Mouse (Mus musculus) limb, embryonic 11.5 days (tissue): ENCODE data around the gene Plbd2. TPM values are rescaled to one million over a fixed set of nuclear protein-coding genes. Genes with fewer than 3 reads are reported as not detected.

Experiments used
- ATAC-seq: fragments of 200-750 bp; cut with Nextera tagmentation; 2 replicates; pipeline ENCODE4 v1.8.0; 2017; ENCODE audit warnings: low read depth; ENCODE audit not compliant: insufficient number of reproducible peaks, low FRiP score, low TSS enrichment
- DNase-seq: peaks from one replicate; pipeline ENCODE4 v3.0.0-alpha.2; 2015; ENCODE audit warnings: low spot score
- H3K27ac ChIP-seq: fragments of 300-500 bp; sonication (generic); replicated peaks from 2 replicates; pipeline ENCODE4 v1.5.1; 2014; ENCODE audit warnings: low read depth, mild to moderate bottlenecking, low read length
- H3K27me3 ChIP-seq: fragments of 300-500 bp; sonication (generic); 2 replicates; pipeline ENCODE4 v1.6.1; 2014; ENCODE audit warnings: mild to moderate bottlenecking, low read length, mixed read lengths; ENCODE audit not compliant: control insufficient read depth, insufficient read depth
- H3K36me3 ChIP-seq: fragments of 300-500 bp; sonication (generic); 2 replicates; pipeline ENCODE4 v1.6.1; 2014; ENCODE audit warnings: mild to moderate bottlenecking, low read length, moderate library complexity, mixed read lengths; ENCODE audit not compliant: control insufficient read depth, insufficient read depth
- H3K4me1 ChIP-seq: fragments of 300-500 bp; sonication (generic); 2 replicates; pipeline ENCODE4 v1.6.1; 2014; ENCODE audit warnings: low read length, mixed read lengths; ENCODE audit not compliant: control insufficient read depth, insufficient read depth
- H3K4me2 ChIP-seq: fragments of 300-500 bp; sonication (generic); 2 replicates; pipeline ENCODE4 v1.6.1; 2014; ENCODE audit warnings: low read depth, mild to moderate bottlenecking, moderate library complexity; ENCODE audit not compliant: severe bottlenecking
- H3K4me3 ChIP-seq: fragments of 300-500 bp; sonication (generic); 2 replicates; pipeline ENCODE4 v1.5.1; 2014; ENCODE audit warnings: low read depth, low read length
- H3K9ac ChIP-seq: fragments of 300-500 bp; sonication (generic); 2 replicates; pipeline ENCODE4 v1.6.1; 2014; ENCODE audit warnings: mild to moderate bottlenecking, low read length
- H3K9me3 ChIP-seq: fragments of 300-500 bp; sonication (generic); 2 replicates; pipeline ENCODE4 v1.6.1; 2016; ENCODE audit warnings: low read length; ENCODE audit not compliant: control insufficient read depth
- WGBS: fragments of 180-500 bp; shearing (Covaris S2); extraction: QIAGEN DNeasy Blood & Tissue Kit; methylation state at CpG from one replicate; pipeline ENCODE4 v1.1.7; 2014; 5-methylcytosine and 5-hydroxymethylcytosine counted together
- polyA plus RNA-seq: library from polyadenylated mRNA; unstranded; fragments of >200 nt; fragmentation: Nextera tagmentation; extraction: Ambion mirVana; gene quantifications from 2 replicates; pipeline ENCODE4 v1.2.1, GENCODE M21; 2014

Gene Plbd2
- 29.2 and 29.8 TPM in 2 replicates for polyA plus RNA-seq

DNA sequence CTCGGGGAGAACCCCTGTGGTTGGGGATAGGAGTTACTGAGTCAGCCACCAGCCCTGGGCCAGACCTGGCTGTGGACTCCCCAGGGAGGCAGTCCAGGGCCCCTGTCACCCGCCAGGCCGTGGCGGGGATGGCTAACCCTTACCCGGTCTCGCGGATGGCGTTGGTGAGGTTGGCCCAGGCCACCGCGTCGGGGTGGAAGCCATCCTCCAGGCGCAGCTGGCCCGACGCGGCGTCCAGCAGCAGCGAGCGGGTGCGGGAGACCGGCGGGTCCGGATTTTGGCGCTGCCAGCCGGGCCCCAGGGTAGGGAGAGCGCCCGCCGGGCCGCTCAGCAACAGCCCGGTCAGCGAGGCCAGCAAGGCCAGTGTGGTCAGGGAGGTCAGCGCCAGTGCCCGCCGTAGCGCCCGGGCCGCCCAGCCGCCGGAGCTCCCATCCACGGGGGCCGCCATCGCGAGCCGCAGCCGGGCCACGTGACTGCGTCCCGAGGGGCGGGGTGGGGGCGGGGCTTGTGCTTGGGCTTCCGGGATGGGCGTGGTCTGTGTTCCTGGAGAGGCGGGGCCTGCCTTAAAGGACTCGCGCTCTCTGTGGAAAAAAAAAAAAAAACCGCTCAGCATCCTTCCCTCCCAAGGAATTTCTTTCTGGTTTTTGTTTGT is at the start of gene Plbd2:
Plbd2 (minus strand) TSS at position 482 of the 652 bp plus-strand sequence.
- Histone ChIP-seq H3K4me1 (peaks cover 8% of the 10 kb centered on the region; the same call in 1 of the 2 replicates), H3K9ac (peak within 1 kb of the TSS; percentile 80), H3K27ac (no peak within 1 kb of the TSS), H3K4me2 (peak within 1 kb of the TSS; percentile 84), H3K36me3 (peaks cover 4% of the 10 kb centered on the region; the same call in 1 of the 2 replicates), H3K27me3 (no peaks in the 10 kb centered on the region), H3K4me3 (peak within 1 kb of the TSS; percentile 84), H3K9me3 (no peaks in the 10 kb centered on the region)
- DNase-seq (peak; percentile 96), ATAC-seq (peak; percentile 63; the same call in 1 of the 2 replicates)
- under 1% methylated on average over 55 of the region's 55 CpGs for WGBS

DNA sequence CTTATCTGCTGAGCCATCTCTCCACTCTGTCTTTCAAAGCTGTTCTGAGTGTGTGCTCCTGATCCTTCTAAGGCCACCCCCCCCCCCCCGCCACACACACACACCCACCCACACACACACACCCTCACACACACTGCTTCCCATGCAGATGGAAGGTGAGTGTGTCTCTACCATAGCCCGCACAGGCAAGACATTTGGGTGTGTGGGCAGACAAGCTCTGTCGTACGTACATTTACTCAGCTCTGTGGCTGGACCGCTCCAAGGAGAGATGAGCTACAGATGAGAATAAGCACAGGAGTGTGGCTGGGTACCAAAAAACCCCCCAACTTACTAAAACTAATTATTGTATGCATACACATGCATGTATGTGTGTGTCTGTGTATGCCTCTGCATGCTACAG is 47.2 kb upstream of the Plbd2 start:
- H3K27me3 ChIP-seq: no peaks in the 10 kb centered on the region
- 97% methylated on average over 4 of the region's 5 CpGs for WGBS
- peaks cover 7% of the 10 kb centered on the region for H3K36me3 ChIP-seq
- H3K9me3 ChIP-seq: no peaks in the 10 kb centered on the region
- DNase-seq (no peak), ATAC-seq (no peak)
- no peak overlapping the region for H3K4me3 ChIP-seq
- H3K9ac ChIP-seq: no peak overlapping the region
- no peaks in the 10 kb centered on the region for H3K4me1 ChIP-seq
- H3K27ac ChIP-seq: no peak overlapping the region
- H3K4me2 ChIP-seq: no peak overlapping the region

DNA sequence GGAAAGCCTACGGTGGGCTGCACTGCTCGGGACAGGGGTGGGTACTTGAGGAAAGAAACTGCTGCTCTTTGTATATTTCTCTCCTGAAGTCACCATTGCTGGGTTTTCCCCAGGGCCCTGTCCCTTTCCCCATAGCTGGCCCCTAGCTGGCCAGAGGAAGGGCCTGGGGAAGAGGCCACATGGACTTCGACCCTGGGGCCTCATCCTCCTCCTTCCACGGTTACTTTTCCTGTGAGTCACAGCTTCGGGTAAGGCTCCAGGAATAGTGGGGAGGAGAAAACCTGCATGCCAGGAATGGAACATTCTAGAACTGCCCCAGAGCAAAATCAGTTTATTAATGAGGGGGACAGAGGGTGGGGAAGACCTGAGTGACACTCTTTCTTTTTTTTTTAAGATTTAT is 46.7 kb upstream of the Plbd2 start:
- Histone ChIP-seq H3K9ac (no peak overlapping the region), H3K9me3 (no peaks in the 10 kb centered on the region), H3K27me3 (no peaks in the 10 kb centered on the region), H3K27ac (no peak overlapping the region), H3K4me2 (no peak overlapping the region), H3K4me3 (no peak overlapping the region), H3K4me1 (no peaks in the 10 kb centered on the region), H3K36me3 (peaks cover 4% of the 10 kb centered on the region; the same call in 1 of the 2 replicates)
- WGBS: 88% methylated on average over 5 of the region's 5 CpGs
- no peak for DNase-seq
- ATAC-seq: no peak

DNA sequence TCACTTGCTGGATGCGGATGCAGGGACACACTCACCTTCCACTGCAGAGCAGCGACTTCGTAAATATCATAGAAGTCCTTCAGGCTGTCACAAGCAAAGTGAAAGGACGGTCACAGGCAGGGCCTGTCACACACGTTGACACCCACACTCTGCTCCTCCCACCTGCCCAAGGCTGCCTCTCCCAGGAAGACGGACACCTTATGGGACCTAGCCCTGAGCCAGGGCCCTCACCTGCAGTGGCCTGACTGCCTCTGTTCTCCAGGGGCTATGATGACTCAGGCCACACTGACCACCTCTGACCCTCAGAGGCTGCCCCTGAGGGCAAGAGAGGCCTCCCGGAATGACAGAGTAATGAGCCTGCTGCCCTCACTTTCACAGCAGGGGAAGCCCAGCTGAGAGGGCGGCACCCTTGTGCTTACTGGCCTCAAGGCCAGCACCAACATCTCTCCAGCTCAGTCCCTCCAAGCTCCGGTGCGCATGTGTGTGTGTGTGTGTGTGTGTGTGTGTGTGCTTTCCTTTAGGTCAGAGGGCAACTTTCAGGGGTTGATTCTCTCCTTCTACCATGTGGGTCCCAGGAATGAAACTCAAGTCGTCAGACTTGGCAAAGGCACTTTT is 44.9 kb upstream of the Plbd2 start:
- DNase-seq: no peak
- Histone ChIP-seq H3K9me3 (no peaks in the 10 kb centered on the region), H3K4me2 (no peak overlapping the region), H3K27me3 (no peaks in the 10 kb centered on the region), H3K9ac (no peak overlapping the region), H3K4me3 (no peak overlapping the region), H3K4me1 (no peaks in the 10 kb centered on the region), H3K36me3 (no peaks in the 10 kb centered on the region; the same call in 1 of the 2 replicates), H3K27ac (no peak overlapping the region)
- no peak for ATAC-seq
- WGBS: 64% methylated on average over 11 of the region's 11 CpGs

DNA sequence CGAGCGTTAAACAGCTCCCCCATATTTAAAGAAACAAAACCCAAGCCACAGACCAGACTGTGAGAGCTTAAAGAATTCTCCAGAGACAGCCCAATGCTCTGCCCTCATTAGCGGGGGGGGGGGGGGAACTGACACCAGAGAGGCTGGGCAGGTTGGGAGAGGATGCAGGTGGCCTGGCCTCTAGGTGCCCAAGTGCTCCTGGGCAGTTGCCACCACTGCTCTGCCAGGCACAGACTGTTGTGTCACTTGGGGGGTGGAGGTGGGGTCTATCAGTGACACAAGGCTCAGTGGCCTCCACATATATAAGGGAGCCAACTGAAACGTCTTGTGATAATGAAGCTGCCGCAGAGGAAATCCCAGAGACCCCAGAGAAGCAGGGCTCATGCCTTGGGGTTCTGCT is 33.2 kb upstream of the Plbd2 start:
- WGBS: 69% methylated on average over 5 of the region's 5 CpGs
- no peaks in the 10 kb centered on the region for H3K27me3 ChIP-seq
- no peaks in the 10 kb centered on the region for H3K9me3 ChIP-seq
- no peak for DNase-seq
- H3K36me3 ChIP-seq: peaks cover 5% of the 10 kb centered on the region
- H3K4me1 ChIP-seq: peaks cover 39% of the 10 kb centered on the region
- H3K27ac ChIP-seq: 0 out of 2 replicates have a peak overlapping the region, but pooled peaks have one; percentile 12
- H3K4me2 ChIP-seq: no peak overlapping the region
- no peak overlapping the region for H3K4me3 ChIP-seq
- H3K9ac ChIP-seq: no peak overlapping the region
- no peak for ATAC-seq

DNA sequence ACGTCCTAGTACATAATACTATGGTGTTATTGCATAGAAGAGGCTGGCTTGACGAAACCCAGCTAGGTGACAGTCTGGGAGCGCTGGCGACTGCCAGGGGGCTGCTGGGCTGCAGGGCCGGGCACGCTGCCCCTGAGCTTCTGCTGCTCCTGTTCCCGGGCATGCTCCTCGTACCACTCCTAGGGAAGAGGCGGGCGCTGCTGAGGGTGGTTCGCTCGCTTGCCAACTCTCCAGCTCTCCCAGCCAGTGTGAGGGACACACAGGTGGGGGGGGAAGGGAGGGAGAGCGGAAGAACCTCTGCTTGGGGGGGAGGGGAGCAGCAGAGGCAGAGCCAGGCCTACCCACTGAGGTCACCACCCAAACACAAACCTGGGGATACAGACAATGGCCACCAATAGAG is 32.6 kb upstream of the Plbd2 start:
- Histone ChIP-seq H3K36me3 (peaks cover 5% of the 10 kb centered on the region), H3K9me3 (no peaks in the 10 kb centered on the region), H3K27me3 (no peaks in the 10 kb centered on the region), H3K9ac (no peak overlapping the region), H3K4me1 (peaks cover 39% of the 10 kb centered on the region), H3K27ac (0 out of 2 replicates have a peak overlapping the region, but pooled peaks have one; percentile 12), H3K4me3 (no peak overlapping the region), H3K4me2 (no peak overlapping the region)
- 82% methylated on average over 13 of the region's 13 CpGs for WGBS
- ATAC-seq (no peak), DNase-seq (no peak)

DNA sequence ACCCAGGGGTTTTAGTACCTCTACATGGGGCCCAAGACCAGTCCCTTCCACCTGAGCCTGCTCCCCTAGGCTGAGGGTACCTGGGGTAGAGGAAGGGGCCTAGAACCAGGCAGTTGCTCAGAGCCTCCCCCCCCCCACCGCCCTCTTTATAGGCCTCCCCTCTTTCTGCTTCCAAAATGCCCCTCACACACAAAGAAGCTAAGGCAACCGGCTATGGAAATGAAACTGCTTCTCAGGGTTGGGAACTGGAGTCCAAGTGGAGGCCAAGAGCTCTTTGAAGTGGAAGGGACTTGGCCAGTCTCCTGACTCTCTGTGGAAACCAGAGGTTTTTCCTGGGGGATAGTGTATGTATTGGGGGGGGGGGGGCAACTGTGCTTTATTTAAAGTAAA is 31.3 kb upstream of the Plbd2 start:
- ATAC-seq: peak; percentile 40; the same call in 1 of the 2 replicates

DNA sequence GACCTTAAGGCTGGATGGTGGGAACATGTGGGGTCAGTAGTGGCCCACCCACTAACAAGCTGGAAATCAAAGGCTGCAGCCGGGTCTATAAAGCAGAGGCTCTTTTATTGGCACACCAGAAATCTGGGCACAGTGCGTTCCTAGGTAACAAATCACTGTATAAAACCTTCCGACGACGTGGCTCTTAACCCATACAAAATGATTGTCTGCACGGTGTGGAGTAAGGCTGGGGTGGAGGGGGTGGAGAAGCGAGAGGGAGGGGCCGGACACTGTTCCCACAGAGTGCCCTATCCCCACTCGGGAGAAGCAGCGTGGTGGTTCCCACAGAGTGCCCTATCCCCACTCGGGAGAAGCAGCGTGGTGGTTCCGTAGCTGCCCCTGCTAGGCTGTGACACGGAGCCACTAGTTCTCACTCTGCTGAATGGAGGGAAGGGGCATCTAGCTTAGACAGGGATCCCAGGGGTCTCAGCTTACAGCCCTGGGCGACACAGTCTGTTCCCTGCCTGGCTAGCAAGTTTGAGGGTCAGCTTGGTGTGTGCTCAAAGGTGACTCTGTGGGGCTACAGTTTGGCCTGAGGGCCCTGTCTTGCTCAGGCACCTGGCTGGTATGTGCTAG is 30.8 kb upstream of the Plbd2 start:
- no peaks in the 10 kb centered on the region for H3K27me3 ChIP-seq
- ATAC-seq (peak; percentile 49; the same call in 1 of the 2 replicates), DNase-seq (peak; percentile 58)
- peaks cover 3% of the 10 kb centered on the region for H3K36me3 ChIP-seq
- no peak overlapping the region for H3K4me3 ChIP-seq
- 24% methylated on average over 15 of the region's 15 CpGs for whole genome bisulfite sequencing
- no peaks in the 10 kb centered on the region for H3K9me3 ChIP-seq
- no peak overlapping the region for H3K9ac ChIP-seq
- H3K4me1 ChIP-seq: peaks cover 39% of the 10 kb centered on the region
- H3K27ac ChIP-seq: peak overlapping the region; percentile 76
- no peak overlapping the region for H3K4me2 ChIP-seq

More for the DNA sequence above, 31.3 kb upstream of the Plbd2 start:
- Histone ChIP-seq H3K9ac (no peak overlapping the region), H3K27ac (peak overlapping the region; percentile 76), H3K36me3 (peaks cover 3% of the 10 kb centered on the region), H3K4me2 (no peak overlapping the region), H3K27me3 (no peaks in the 10 kb centered on the region), H3K4me3 (no peak overlapping the region), H3K9me3 (no peaks in the 10 kb centered on the region), H3K4me1 (peaks cover 39% of the 10 kb centered on the region)
- 53% methylated on average over 2 of the region's 2 CpGs for WGBS
- DNase-seq: no peak
